Mouse (Mus musculus) G1E (cell line): ENCODE measurements at regions not wholly inside any gene's neighbourhood (a gene's known extent, or its start where the extent isn't known, plus 50 kb on each side); places are given as distances from the start of the nearest gene placed in this dataset.

Experiments
- ATAC-seq: 2 replicates; pipeline ENCODE4 v1.8.0; 2016; ENCODE audit warnings: mild to moderate bottlenecking; ENCODE audit not compliant: insufficient number of reproducible peaks, poor library complexity, low FRiP score, severe bottlenecking; ENCODE audit errors: extremely low read depth
- DNase-seq: peaks from one replicate; pipeline ENCODE4 v3.0.0; 2012; ENCODE audit warnings: low spot score
- H3K27me3 ChIP-seq: 2 replicates; pipeline ENCODE4 v1.6.1; 2012; ENCODE audit warnings: mild to moderate bottlenecking, low read length, inconsistent platforms; ENCODE audit not compliant: insufficient read depth
- H3K36me3 ChIP-seq: replicated peaks from 2 replicates; pipeline ENCODE3; 2012; ENCODE audit warnings: mild to moderate bottlenecking, inconsistent platforms
- H3K4me1 ChIP-seq: 2 replicates; pipeline ENCODE4 v1.6.1; 2012; ENCODE audit warnings: low read depth, low read length, inconsistent platforms, mixed read lengths; ENCODE audit not compliant: insufficient read depth
- H3K4me3 ChIP-seq: 2 replicates; pipeline ENCODE4 v1.5.1; 2012; ENCODE audit warnings: low read depth, mild to moderate bottlenecking, inconsistent platforms, low read length, moderate library complexity, mixed read lengths
- H3K9me3 ChIP-seq: replicated peaks from 2 replicates; pipeline ENCODE4 v1.6.1; 2012; ENCODE audit warnings: inconsistent platforms
- CTCF ChIP-seq: IDR thresholded peaks from 2 replicates; pipeline ENCODE4 v1.5.1; 2012; ENCODE audit warnings: low read depth, low read length, inconsistent platforms, mixed read lengths
- GATA1 ChIP-seq: IDR thresholded peaks from 2 replicates; pipeline ENCODE4 v1.6.1; 2012; ENCODE audit warnings: borderline replicate concordance, low read length, inconsistent platforms, mixed read lengths
- GATA2 ChIP-seq: IDR thresholded peaks from 2 replicates; pipeline ENCODE4 v1.6.1; 2012; ENCODE audit warnings: low read depth, low read length, inconsistent platforms, borderline replicate concordance
- POLR2AphosphoS5 ChIP-seq: IDR thresholded peaks from 2 replicates; pipeline ENCODE4 v1.6.1; 2012; ENCODE audit warnings: low read depth, low read length, inconsistent platforms; ENCODE audit not compliant: insufficient replicate concordance
- TAL1 ChIP-seq: conservative IDR thresholded peaks from 2 replicates; pipeline ENCODE4 v1.6.1; 2012; ENCODE audit warnings: low read depth, low read length, inconsistent platforms, mixed read lengths

DNA sequence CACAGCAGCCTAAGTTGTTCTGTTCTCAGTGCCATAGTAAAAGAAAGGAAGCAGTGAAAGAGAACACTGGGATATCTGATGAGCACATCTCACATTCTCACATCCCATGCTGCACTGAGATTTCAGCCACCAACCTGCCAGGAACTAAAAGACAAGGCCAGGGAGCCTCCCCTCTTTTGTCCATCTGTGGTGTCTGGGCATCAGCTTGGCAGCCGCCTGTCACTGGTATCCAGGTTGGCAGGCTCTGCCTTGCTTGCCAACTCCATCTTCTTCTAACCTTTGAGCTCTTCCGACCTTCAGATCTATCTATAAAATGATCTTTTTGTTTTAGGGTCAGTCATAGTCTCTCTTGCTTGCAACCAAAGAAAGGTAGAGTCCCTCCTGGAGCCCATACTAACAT is 228.5 kb upstream of the Mgmt start:
- no peak for TF ChIP-seq POLR2AphosphoS5
- no peak overlapping the region for H3K4me3 ChIP-seq
- no peaks in the 10 kb centered on the region for H3K36me3 ChIP-seq
- no peaks in the 10 kb centered on the region for H3K4me1 ChIP-seq
- DNase-seq (no peak), ATAC-seq (no peak)
- H3K27me3 ChIP-seq: no peaks in the 10 kb centered on the region
- peaks cover 61% of the 10 kb centered on the region for H3K9me3 ChIP-seq

DNA sequence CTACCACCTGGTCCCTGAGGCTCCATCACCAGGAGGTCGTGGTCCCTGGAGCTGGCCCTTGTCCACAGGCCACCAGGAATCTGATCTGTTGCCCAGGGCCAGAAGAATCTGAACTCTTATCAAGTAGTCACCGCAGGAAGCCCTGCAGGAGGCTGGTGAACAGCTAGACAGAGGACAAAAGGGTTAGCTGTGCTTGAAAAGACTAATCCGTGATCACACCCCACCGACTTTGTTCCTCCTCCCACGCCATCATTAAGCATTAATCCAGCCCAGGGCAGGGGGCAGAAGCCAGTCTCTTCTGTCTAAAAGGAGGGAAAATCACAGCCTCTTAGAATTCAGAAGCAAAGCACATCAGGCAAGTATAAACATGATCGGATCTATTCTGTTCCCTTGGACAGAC is 227.7 kb upstream of the Mgmt start:
- Histone ChIP-seq H3K36me3 (no peaks in the 10 kb centered on the region), H3K4me1 (no peaks in the 10 kb centered on the region), H3K9me3 (peaks cover 60% of the 10 kb centered on the region), H3K4me3 (no peak overlapping the region), H3K27me3 (no peaks in the 10 kb centered on the region)
- DNase-seq (no peak), ATAC-seq (no peak)
- TF ChIP-seq GATA1: no peak

DNA sequence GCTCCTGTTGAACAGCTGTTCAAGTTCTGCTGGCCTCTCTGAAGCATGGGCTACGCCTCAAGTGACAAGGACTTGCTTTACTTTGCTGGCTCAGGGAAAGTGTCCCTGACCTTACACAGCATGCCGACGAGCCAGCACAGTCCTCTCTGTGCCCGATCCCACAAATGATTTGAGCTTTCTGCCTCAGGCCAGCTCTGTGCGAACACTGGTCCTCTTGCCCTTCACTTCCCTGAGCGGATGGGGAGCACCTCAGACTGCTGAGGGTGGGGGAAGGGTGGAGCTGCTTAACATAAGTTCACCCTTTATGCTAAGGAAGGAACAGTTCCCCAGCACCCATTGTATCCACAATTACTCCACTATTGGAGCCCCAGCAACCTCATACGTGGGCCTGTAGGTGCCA is 223.7 kb upstream of the Mgmt start:
- Histone ChIP-seq H3K27me3 (no peaks in the 10 kb centered on the region), H3K4me1 (no peaks in the 10 kb centered on the region), H3K36me3 (no peaks in the 10 kb centered on the region), H3K9me3 (peaks cover 69% of the 10 kb centered on the region), H3K4me3 (no peak overlapping the region)
- DNase-seq (no peak), ATAC-seq (no peak)
- no peak for TF ChIP-seq POLR2AphosphoS5
- no peak for TF ChIP-seq TAL1
- no peak for TF ChIP-seq CTCF
- TF ChIP-seq GATA1: no peak
- no peak for TF ChIP-seq GATA2

DNA sequence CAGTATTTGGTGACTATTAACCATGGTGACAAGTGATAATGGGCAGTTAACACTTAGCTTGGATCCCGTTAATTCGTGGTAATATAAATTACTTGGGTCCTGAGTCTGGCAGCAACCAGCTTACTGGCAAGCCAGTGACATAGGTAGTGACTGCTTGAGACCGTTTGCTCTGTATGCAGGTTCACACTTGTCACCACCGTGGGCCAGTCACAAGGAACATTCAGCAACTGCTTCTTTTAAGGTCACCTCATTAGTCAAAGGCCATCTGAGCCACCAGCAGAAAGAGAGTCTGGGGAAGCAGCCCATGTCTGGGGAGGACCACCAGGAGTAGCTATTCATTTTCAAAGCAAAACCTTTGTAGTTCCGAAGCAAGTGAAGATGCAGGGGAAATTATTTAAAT is 220.3 kb upstream of the Mgmt start:
- H3K4me1 ChIP-seq: no peaks in the 10 kb centered on the region
- H3K27me3 ChIP-seq: no peaks in the 10 kb centered on the region
- ATAC-seq (no peak), DNase-seq (no peak)
- H3K4me3 ChIP-seq: no peak overlapping the region
- no peaks in the 10 kb centered on the region for H3K36me3 ChIP-seq
- peaks cover 66% of the 10 kb centered on the region for H3K9me3 ChIP-seq
- TF ChIP-seq TAL1 (no peak), GATA1 (no peak), POLR2AphosphoS5 (no peak), GATA2 (no peak), CTCF (no peak)

DNA sequence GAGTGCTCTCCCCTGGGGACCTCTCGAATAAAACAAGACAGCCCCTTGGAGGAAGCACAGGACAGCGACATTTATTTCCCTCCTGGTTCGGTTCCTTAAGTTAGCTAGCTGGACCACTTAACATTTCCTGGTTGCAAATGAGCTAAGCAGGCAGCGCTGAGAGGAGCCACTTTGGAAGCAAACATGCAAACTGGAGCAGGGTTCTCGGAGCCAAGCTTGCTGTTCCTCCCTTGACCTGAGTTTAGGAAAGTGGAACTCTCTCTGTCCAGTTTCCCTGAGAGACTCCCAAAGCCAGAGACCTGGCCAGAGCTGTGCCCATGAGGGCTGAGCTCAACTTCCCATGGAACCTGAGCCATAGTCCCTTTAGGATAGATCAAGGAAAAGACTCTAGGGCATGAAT is 219.4 kb upstream of the Mgmt start:
- ATAC-seq (no peak), DNase-seq (no peak)
- no peak overlapping the region for H3K4me3 ChIP-seq
- peaks cover 67% of the 10 kb centered on the region for H3K9me3 ChIP-seq
- no peaks in the 10 kb centered on the region for H3K27me3 ChIP-seq
- H3K36me3 ChIP-seq: no peaks in the 10 kb centered on the region
- TF ChIP-seq GATA2 (no peak), TAL1 (no peak), GATA1 (no peak), CTCF (no peak), POLR2AphosphoS5 (no peak)
- no peaks in the 10 kb centered on the region for H3K4me1 ChIP-seq

DNA sequence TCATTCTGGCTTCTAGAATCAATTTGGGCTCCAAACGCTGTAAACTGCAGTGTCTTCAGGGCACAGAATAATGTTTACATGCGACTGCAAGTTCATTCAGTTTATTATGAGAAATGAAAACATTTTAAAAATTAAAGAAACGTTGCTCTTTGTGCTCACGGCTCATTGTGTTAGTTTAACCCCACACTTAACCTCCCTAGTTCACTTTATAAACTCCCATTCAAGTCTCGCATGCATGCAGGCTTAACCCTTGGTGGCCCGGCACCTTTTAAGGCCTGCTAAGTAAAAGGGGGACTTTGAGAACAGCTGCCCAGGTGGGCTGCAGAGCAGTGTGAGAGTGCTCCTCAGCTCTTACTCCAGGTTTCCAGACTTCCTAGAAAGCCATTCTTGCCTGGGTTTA is 218.3 kb upstream of the Mgmt start:
- no peak for DNase-seq
- Histone ChIP-seq H3K27me3 (no peaks in the 10 kb centered on the region), H3K4me1 (no peaks in the 10 kb centered on the region), H3K36me3 (no peaks in the 10 kb centered on the region), H3K4me3 (no peak overlapping the region), H3K9me3 (peaks cover 66% of the 10 kb centered on the region)
- no peak for ATAC-seq
- TF ChIP-seq GATA2 (no peak), POLR2AphosphoS5 (no peak), GATA1 (no peak), CTCF (no peak), TAL1 (no peak)

DNA sequence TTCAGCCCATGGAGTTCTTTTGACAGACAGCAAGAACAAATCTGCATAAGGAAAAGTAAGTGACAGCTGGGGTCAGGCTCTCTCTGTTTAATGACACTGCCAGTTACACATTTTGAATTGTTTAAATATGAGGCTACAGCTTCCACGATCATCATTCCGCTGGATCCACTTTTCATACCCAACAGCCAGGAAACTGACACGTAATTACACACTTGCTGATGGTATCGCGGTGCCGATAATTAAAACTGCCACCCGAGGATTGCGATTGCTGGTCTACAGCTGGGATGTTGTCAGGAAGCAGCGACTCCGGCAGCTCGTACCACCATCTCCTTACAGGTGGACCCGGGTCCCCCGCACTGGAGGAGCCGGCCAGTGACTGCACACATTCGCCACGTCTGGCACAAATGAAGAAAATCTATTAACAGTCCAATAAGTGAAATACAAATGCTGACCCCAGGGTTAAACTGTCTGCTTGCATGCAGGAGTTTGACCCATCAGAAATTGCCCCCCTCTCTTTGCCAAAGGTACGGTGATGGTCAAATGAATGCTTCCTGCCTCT is 217.3 kb upstream of the Mgmt start:
- H3K4me3 ChIP-seq: no peak overlapping the region
- no peaks in the 10 kb centered on the region for H3K36me3 ChIP-seq
- H3K27me3 ChIP-seq: no peaks in the 10 kb centered on the region
- H3K4me1 ChIP-seq: no peaks in the 10 kb centered on the region
- TF ChIP-seq GATA2 (no peak), CTCF (no peak), POLR2AphosphoS5 (no peak), GATA1 (no peak)
- ATAC-seq (no peak), DNase-seq (no peak)
- H3K9me3 ChIP-seq: peaks cover 69% of the 10 kb centered on the region
